In the genomic region with DNA sequence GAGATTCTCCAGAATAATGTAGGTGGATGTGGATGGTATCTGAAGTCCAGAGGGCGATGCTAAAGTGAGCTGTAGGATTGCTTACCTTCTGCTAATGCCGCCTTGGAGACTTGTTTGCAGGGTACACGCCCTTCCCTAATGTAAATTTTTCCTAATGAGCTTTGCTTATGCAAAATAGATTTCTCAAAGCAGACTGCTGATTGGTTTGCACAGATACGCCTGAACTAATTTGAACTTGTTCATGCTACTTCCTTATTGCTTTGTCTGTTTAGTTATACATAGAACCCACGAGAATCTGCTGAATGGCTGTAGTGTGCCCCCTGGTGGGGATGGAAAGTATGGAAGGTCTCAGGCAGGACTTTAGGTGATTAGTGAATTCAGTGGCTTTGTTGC, we compare ENCODE assay signal across 8 mouse cellular contexts. TPM values are rescaled to one million over a fixed set of nuclear protein-coding genes. Genes with fewer than 3 reads are reported as not detected.
DNase-seq lines count a peak whose midpoint lies in the region; ATAC-seq lines count a peak whose summit lies in the region.

No protein-coding gene starts in this region.

- no peaks in the 10 kb centered on the region for H3K27me3 ChIP-seq in forebrain, embryonic 13.5 days
- H3K27me3 ChIP-seq in hindbrain, embryonic 10.5 days (ENCODE audit: insufficient read depth, poor library complexity, severe bottlenecking) = no peaks in the 10 kb centered on the region

- peak; percentile 61 for ATAC-seq in forebrain, embryonic 13.5 days
- ATAC-seq in megakaryocyte progenitor cell, adult 5-6 weeks (replicated peaks; ENCODE audit: poor library complexity) = peak; percentile 66

- peak overlapping the region; percentile 87 for H3K27ac ChIP-seq in forebrain, embryonic 13.5 days
- peak overlapping the region; percentile 83 for H3K27ac ChIP-seq in hindbrain, embryonic 10.5 days

- intact Hi-C loops in left cerebral cortex, postnatal 14 days (cut with DNase I) = loop anchor here (1.0 to 5.0 kb wide), 3 partner anchors 37 to 133 kb away; no protein-coding TSS in a partner anchor

- peaks cover 9% of the 10 kb centered on the region for H3K36me3 ChIP-seq in forebrain, embryonic 13.5 days (ENCODE audit: poor library complexity, severe bottlenecking)
- peaks cover 37% of the 10 kb centered on the region for H3K36me3 ChIP-seq in hindbrain, embryonic 10.5 days

- no peak overlapping the region for H3K9ac ChIP-seq in forebrain, embryonic 13.5 days

- peak; percentile 73 for DNase-seq in cerebellum, adult 9-10 months
- no peak for DNase-seq in cerebellum, adult 11-12 months
- peak; percentile 81 for DNase-seq in adrenal gland, postnatal 14 days
- peak; percentile 58 for DNase-seq in hindbrain, embryonic 10.5 days (ENCODE audit: low spot score)
- peak; percentile 73 to 76 for DNase-seq in left cerebral cortex, postnatal 14 days (ENCODE audit: low spot score in 2 of 2)
- DNase-seq in right cerebral cortex, postnatal 4 days = peak; percentile 72

- peaks cover 29% of the 10 kb centered on the region for H3K4me1 ChIP-seq in forebrain, embryonic 13.5 days
- peaks cover 36% of the 10 kb centered on the region for H3K4me1 ChIP-seq in hindbrain, embryonic 10.5 days (replicated peaks)

- H3K9me3 ChIP-seq in forebrain, embryonic 13.5 days (replicated peaks) = no peaks in the 10 kb centered on the region
- H3K9me3 ChIP-seq in hindbrain, embryonic 10.5 days = no peaks in the 10 kb centered on the region

- peak overlapping the region; percentile 33; the same call in 1 of the 2 replicates for H3K4me2 ChIP-seq in forebrain, embryonic 13.5 days

- 36% methylated on average over 5 of the region's 5 CpGs for WGBS in forebrain, embryonic 13.5 days
- WGBS in hindbrain, embryonic 10.5 days = 70% methylated on average over 5 of the region's 5 CpGs

- no peak overlapping the region for H3K4me3 ChIP-seq in forebrain, embryonic 13.5 days
- H3K4me3 ChIP-seq in hindbrain, embryonic 10.5 days = no peak overlapping the region

RNA-seq across cellular contexts. Expression of a gene that starts 49.6 kb away (rescaled TPM):
- total RNA-seq in adrenal gland, postnatal 14 days (2021) = 82.0 and 103 TPM in 2 replicates
- 47.3 and 56.6 TPM in 2 replicates for polyA plus RNA-seq in forebrain, embryonic 13.5 days (2015; fragmentation: Nextera tagmentation; extraction: Ambion mirVana)
- polyA plus RNA-seq in hindbrain, embryonic 10.5 days (2016; fragmentation: Nextera tagmentation; extraction: Ambion mirVana) = 41.8 and 47.2 TPM in 2 replicates
- 100 to 1,000 TPM; 118 to 122 TPM for total RNA-seq in left cerebral cortex, postnatal 14 days (2021)
- 83.1 and 106 TPM in 2 replicates for total RNA-seq in megakaryocyte progenitor cell, adult 5-6 weeks (2015)
- total RNA-seq in megakaryocyte progenitor cell, adult 5-6 weeks (2017) = 30.1 and 39.4 TPM in 2 replicates
